Mouse (Mus musculus) MEL (cell line): ENCODE results near the gene Dnase1l3. TPM values are rescaled to one million over a fixed set of nuclear protein-coding genes. Genes with fewer than 3 reads are reported as not detected.

ENCODE experiments used
- DNase-seq: peaks from one replicate; pipeline ENCODE4 v3.0.0; 2011; ENCODE audit warnings: low read depth, low spot score
- H3K27ac ChIP-seq: 2 replicates; pipeline ENCODE4 v1.5.1; 2012; ENCODE audit warnings: low read depth, mild to moderate bottlenecking, control low read depth, low read length, moderate library complexity; ENCODE audit not compliant: control insufficient read depth
- H3K27me3 ChIP-seq, 2 experiments: fragments of 150-350 bp in 1 of 2; sonication (generic) in 1 of 2; 2 replicates each; pipeline ENCODE4 v1.6.1; 2012; ENCODE audit warnings: low read length in 2 of 2, mild to moderate bottlenecking in 2 of 2, improper control_type of control experiment in 1 of 2, moderate library complexity in 1 of 2; ENCODE audit not compliant: insufficient read depth in 2 of 2, control insufficient read depth in 1 of 2
- H3K36me3 ChIP-seq, 2 experiments: 2 replicates each; pipeline ENCODE4 v1.6.1; 2012 to 2014; ENCODE audit warnings: low read length in 2 of 2, improper control_type of control experiment in 1 of 2, inconsistent platforms in 1 of 2, mild to moderate bottlenecking in 1 of 2; ENCODE audit not compliant: insufficient read depth in 2 of 2, control insufficient read depth in 1 of 2
- H3K4me1 ChIP-seq, 2 experiments: fragments of 150-350 bp in 1 of 2; sonication (generic) in 1 of 2; 2 replicates each; pipeline ENCODE4 v1.6.1; 2012; ENCODE audit warnings: low read length in 2 of 2, improper control_type of control experiment in 1 of 2, mild to moderate bottlenecking in 1 of 2; ENCODE audit not compliant: insufficient read depth in 2 of 2, control insufficient read depth in 1 of 2
- H3K4me3 ChIP-seq, 2 experiments: fragments of 150-350 bp in 1 of 2; sonication (generic) in 1 of 2; 2 replicates each; pipeline ENCODE4 v1.5.1; 2012; ENCODE audit warnings: low read depth in 2 of 2, low read length in 2 of 2, mild to moderate bottlenecking in 2 of 2, moderate library complexity in 2 of 2, control low read depth in 1 of 2, improper control_type of control experiment in 1 of 2; ENCODE audit not compliant: control insufficient read depth in 1 of 2, insufficient read depth in 1 of 2
- H3K79me2 ChIP-seq: 2 replicates; pipeline ENCODE4 v1.6.1; 2012; ENCODE audit warnings: mild to moderate bottlenecking, low read length, moderate library complexity; ENCODE audit not compliant: control insufficient read depth, poor library complexity, insufficient read depth
- H3K9ac ChIP-seq: 2 replicates; pipeline ENCODE4 v1.6.1; 2012; ENCODE audit warnings: low read depth, mild to moderate bottlenecking, control low read depth, low read length, moderate library complexity; ENCODE audit not compliant: control insufficient read depth, poor library complexity, severe bottlenecking
- H3K9me3 ChIP-seq: fragments of 150-350 bp; sonication (generic); replicated peaks from 2 replicates; pipeline ENCODE4 v1.6.1; 2012; ENCODE audit warnings: mild to moderate bottlenecking, low read length, improper control_type of control experiment, moderate library complexity; ENCODE audit not compliant: insufficient read depth
- CHD1 ChIP-seq: IDR thresholded peaks from 2 replicates; pipeline ENCODE4 v1.6.1; 2012; ENCODE audit warnings: low read depth, mild to moderate bottlenecking, inconsistent platforms, low read length, improper control_type of control experiment
- E2F4 ChIP-seq: IDR thresholded peaks from 2 replicates; pipeline ENCODE4 v1.6.1; 2011; ENCODE audit warnings: low read depth, low read length, improper control_type of control experiment, borderline replicate concordance
- EP300 ChIP-seq, 2 experiments: IDR thresholded peaks; 2 replicates each; pipeline ENCODE4 v1.6.1; 2011; ENCODE audit warnings: improper control_type of control experiment in 2 of 2, low read length in 2 of 2, low read depth in 1 of 2, mild to moderate bottlenecking in 1 of 2
- ETS1 ChIP-seq: IDR thresholded peaks from 2 replicates; pipeline ENCODE4 v1.6.1; 2012; ENCODE audit warnings: low read depth, mild to moderate bottlenecking, inconsistent platforms, low read length, improper control_type of control experiment, moderate library complexity
- MAX ChIP-seq: IDR thresholded peaks from 2 replicates; pipeline ENCODE4 v1.6.1; 2011; ENCODE audit warnings: low read length, improper control_type of control experiment
- MAZ ChIP-seq: IDR thresholded peaks from 2 replicates; pipeline ENCODE4 v1.6.1; 2012; ENCODE audit warnings: low read depth, mild to moderate bottlenecking, inconsistent platforms, low read length, improper control_type of control experiment
- MXI1 ChIP-seq: IDR thresholded peaks from 2 replicates; pipeline ENCODE4 v1.6.1; 2011; ENCODE audit warnings: mild to moderate bottlenecking, low read depth, low read length, improper control_type of control experiment
- MYB ChIP-seq: IDR thresholded peaks from 2 replicates; pipeline ENCODE4 v1.6.1; 2011; ENCODE audit warnings: mild to moderate bottlenecking, low read depth, low read length, improper control_type of control experiment
- MYC ChIP-seq: IDR thresholded peaks from 2 replicates; pipeline ENCODE4 v1.6.1; 2011; ENCODE audit warnings: low read depth, mild to moderate bottlenecking, low read length, improper control_type of control experiment, moderate library complexity
- NELFE ChIP-seq: IDR thresholded peaks from 2 replicates; pipeline ENCODE4 v1.6.1; 2011; ENCODE audit warnings: low read depth, low read length, improper control_type of control experiment
- RCOR1 ChIP-seq: IDR thresholded peaks from 2 replicates; pipeline ENCODE4 v1.6.1; 2012; ENCODE audit warnings: low read depth, mild to moderate bottlenecking, inconsistent platforms, low read length, improper control_type of control experiment
- TAL1 ChIP-seq: IDR thresholded peaks from 2 replicates; pipeline ENCODE4 v1.6.1; 2012; ENCODE audit warnings: mild to moderate bottlenecking, inconsistent platforms, low read length, moderate library complexity, mixed read lengths
- USF1 ChIP-seq: IDR thresholded peaks from 2 replicates; pipeline ENCODE4 v1.6.1; 2014; ENCODE audit warnings: low read depth, mild to moderate bottlenecking, inconsistent platforms, low read length, improper control_type of control experiment, moderate library complexity
- ZC3H11A ChIP-seq: IDR thresholded peaks from 2 replicates; pipeline ENCODE4 v1.6.1; 2012; ENCODE audit warnings: low read depth, mild to moderate bottlenecking, inconsistent platforms, low read length, improper control_type of control experiment
- ZKSCAN1 ChIP-seq: IDR thresholded peaks from 2 replicates; pipeline ENCODE4 v1.6.1; 2012; ENCODE audit warnings: low read depth, mild to moderate bottlenecking, inconsistent platforms, low read length, improper control_type of control experiment, moderate library complexity
- ZMIZ1 ChIP-seq: IDR thresholded peaks from 2 replicates; pipeline ENCODE4 v1.6.1; 2012; ENCODE audit warnings: low read depth, mild to moderate bottlenecking, inconsistent platforms, low read length, improper control_type of control experiment, moderate library complexity
- ZNF384 ChIP-seq: IDR thresholded peaks from 2 replicates; pipeline ENCODE4 v1.6.1; 2012; ENCODE audit warnings: low read depth, mild to moderate bottlenecking, inconsistent platforms, low read length, improper control_type of control experiment
- polyA plus RNA-seq, 2 experiments: library from polyadenylated mRNA; stranded (reverse) in 1 of 2; unstranded in 1 of 2; fragments of >175 nt in 1 of 2; fragments of >200 nt in 1 of 2; gene quantifications; 2 replicates each; pipeline versions ENCODE4 v1.2.1 to v1.2.4; 2012; ENCODE audit warnings: low replicate concordance in 2 of 2, low read depth in 1 of 2; ENCODE audit not compliant: insufficient read length in 2 of 2, insufficient read depth in 1 of 2, missing spikeins in 1 of 2
- total RNA-seq: library from RNA; depleted of rRNA; stranded (reverse); fragments of 300-350 nt; gene quantifications from 2 replicates; pipeline ENCODE4 v1.2.3, GENCODE M21; 2012

Dnase1l3 gene
- total and polyA plus RNA-seq, 3 experiments = not detected

DNA sequence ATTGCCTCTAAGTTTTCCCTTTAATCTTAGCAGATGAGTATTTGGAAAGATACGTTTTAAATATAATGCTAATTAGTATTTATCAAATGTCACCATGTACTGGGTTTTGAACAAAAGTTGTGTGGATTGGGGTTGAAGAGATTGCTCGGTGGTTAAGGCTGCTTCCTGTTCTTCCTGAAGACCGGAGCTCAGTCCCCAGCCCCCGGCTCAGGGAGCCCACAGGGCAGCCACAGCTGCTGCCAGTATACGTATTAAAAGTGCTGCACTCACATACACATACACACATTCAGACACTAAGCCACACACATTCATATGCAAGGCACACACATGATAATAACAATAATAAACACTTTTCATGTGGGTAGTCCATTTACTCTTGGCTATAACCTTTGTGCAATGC, 43.8 kb upstream of the Dnase1l3 start:
- Histone ChIP-seq H3K27me3 (no peaks in the 10 kb centered on the region), H3K27ac (no peak overlapping the region), H3K9me3 (no peaks in the 10 kb centered on the region), H3K4me1 (no peaks in the 10 kb centered on the region), H3K79me2 (no peaks in the 10 kb centered on the region), H3K9ac (no peak overlapping the region), H3K36me3 (no peaks in the 10 kb centered on the region), H3K4me3 (no peak overlapping the region)
- TF ChIP-seq MYC (no peak), TAL1 (no peak), ZC3H11A (no peak), MAZ (no peak), E2F4 (no peak), ZMIZ1 (no peak), CHD1 (no peak)
- DNase-seq = no peak

DNA sequence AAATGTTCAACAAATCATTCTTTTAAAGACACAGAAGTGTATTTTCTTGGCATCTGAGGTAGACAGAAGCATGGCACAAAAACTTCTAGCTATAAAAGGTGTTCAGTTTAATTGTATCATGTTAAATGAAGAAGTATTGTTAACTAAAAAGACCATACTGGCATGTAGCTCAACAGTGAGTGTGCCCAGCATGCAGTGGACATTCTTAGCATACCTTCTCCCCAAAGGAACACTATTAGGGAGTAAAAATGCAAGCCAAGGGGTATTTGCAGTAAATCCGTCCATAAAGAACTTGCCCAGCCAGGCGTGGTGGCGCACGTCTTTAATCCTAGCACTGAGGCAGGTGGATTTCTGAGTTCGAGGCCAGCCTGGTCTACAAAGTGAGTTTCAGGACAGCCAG, 42.0 kb upstream of the Dnase1l3 start:
- H3K79me2 ChIP-seq = no peaks in the 10 kb centered on the region
- H3K4me3 ChIP-seq = no peak overlapping the region
- peaks cover 0 to 2% of the 10 kb centered on the region in 2 experiments; a peak in 2 of 4 replicates for H3K27me3 ChIP-seq
- no peak for TF ChIP-seq EP300 (IDR thresholded peaks at IDR 0.05; ENCODE audit: low read depth in 1 of 2, low read length in 2 of 2)
- no peak for TF ChIP-seq ZKSCAN1
- TF ChIP-seq MAX = no peak
- no peak for DNase-seq
- no peak overlapping the region for H3K9ac ChIP-seq
- H3K4me1 ChIP-seq = no peaks in the 10 kb centered on the region
- no peaks in the 10 kb centered on the region for H3K36me3 ChIP-seq
- no peak overlapping the region for H3K27ac ChIP-seq
- no peaks in the 10 kb centered on the region for H3K9me3 ChIP-seq

DNA sequence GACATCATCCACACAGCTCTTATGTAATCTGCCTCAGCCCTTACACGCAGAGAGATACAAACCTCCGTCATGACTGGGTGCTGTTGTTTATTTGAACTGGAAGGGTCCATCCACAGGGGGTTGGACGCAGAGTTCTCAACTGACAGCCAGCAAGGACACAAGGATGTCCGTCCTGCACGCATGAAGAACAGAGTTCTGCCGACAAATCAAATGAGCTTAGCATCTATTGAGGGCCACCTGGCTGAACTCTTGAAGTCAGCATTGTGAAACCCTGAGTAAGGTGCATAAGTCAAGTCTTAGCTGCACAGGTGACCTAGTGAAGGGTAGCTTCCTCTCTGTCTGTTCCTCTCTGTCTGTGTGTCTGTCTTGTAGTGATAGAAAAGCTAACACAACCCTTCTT, 41.6 kb upstream of the Dnase1l3 start:
- Histone ChIP-seq H3K4me1 (no peaks in the 10 kb centered on the region), H3K27me3 (peaks cover 0 to 2% of the 10 kb centered on the region in 2 experiments; a peak in 2 of 4 replicates), H3K79me2 (no peaks in the 10 kb centered on the region), H3K9ac (no peak overlapping the region), H3K9me3 (no peaks in the 10 kb centered on the region), H3K4me3 (no peak overlapping the region), H3K27ac (no peak overlapping the region), H3K36me3 (no peaks in the 10 kb centered on the region)
- no peak for DNase-seq
- TF ChIP-seq ZKSCAN1 = no peak
- no peak for TF ChIP-seq NELFE
- TF ChIP-seq MXI1 = no peak
- TF ChIP-seq RCOR1 = no peak
- no peak for TF ChIP-seq MAZ
- no peak for TF ChIP-seq USF1
- TF ChIP-seq ETS1 = no peak
- no peak for TF ChIP-seq TAL1
- no peak for TF ChIP-seq ZNF384
- TF ChIP-seq MYB = no peak
